Mouse (Mus musculus): ENCODE measurements at regions not wholly inside any gene's neighbourhood (a gene's known extent, or its start where the extent isn't known, plus 50 kb on each side); places are given as distances from the start of the nearest gene placed in this dataset.

GRCm38 (mm10) chrX:79929956-79930355 is 258.7 kb upstream of the Mageb16 start:
- peak; percentile 52 for DNase-seq (ENCODE audit: low read depth, low spot score)
